Mouse (Mus musculus) neural tube, embryonic 15.5 days (tissue): ENCODE data around the gene Derl3. TPM values are rescaled to one million over a fixed set of nuclear protein-coding genes. Genes with fewer than 3 reads are reported as not detected.
A peak's percentile ranks its signal among the peaks of the same experiment; 100 is the strongest.
"Not testable (repeated sequence)": the region's sequence is repeated elsewhere in the genome, so short reads cannot be mapped to it uniquely, and the experiment has no call there.

Experiments
- ATAC-seq: fragments of 200-750 bp; cut with Nextera tagmentation; 2 replicates; pipeline ENCODE4 v1.8.0; 2017; ENCODE audit warnings: mild to moderate bottlenecking, moderate TSS enrichment, moderate library complexity; ENCODE audit not compliant: low FRiP score
- H3K27ac ChIP-seq: fragments of 300-500 bp; sonication (generic); replicated peaks from 2 replicates; pipeline ENCODE4 v1.5.1; 2015; ENCODE audit warnings: mild to moderate bottlenecking, inconsistent platforms
- H3K27me3 ChIP-seq: fragments of 300-500 bp; sonication (generic); replicated peaks from 2 replicates; pipeline ENCODE4 v1.6.1; 2015; ENCODE audit warnings: inconsistent platforms
- H3K36me3 ChIP-seq: fragments of 300-500 bp; sonication (generic); 2 replicates; pipeline ENCODE4 v1.6.1; 2015; ENCODE audit warnings: inconsistent platforms
- H3K4me1 ChIP-seq: fragments of 300-500 bp; sonication (generic); 2 replicates; pipeline ENCODE4 v1.6.1; 2015; ENCODE audit warnings: inconsistent platforms
- H3K4me2 ChIP-seq: fragments of 300-500 bp; sonication (generic); 2 replicates; pipeline ENCODE4 v1.6.1; 2015; ENCODE audit warnings: inconsistent platforms, mild to moderate bottlenecking, moderate library complexity
- H3K4me3 ChIP-seq: fragments of 300-500 bp; sonication (generic); replicated peaks from 2 replicates; pipeline ENCODE4 v1.5.1; 2015; ENCODE audit warnings: mild to moderate bottlenecking, inconsistent platforms
- H3K9ac ChIP-seq: fragments of 300-500 bp; sonication (generic); replicated peaks from 2 replicates; pipeline ENCODE4 v1.6.1; 2015; ENCODE audit warnings: mild to moderate bottlenecking, inconsistent platforms
- H3K9me3 ChIP-seq: fragments of 300-500 bp; sonication (generic); replicated peaks from 2 replicates; pipeline ENCODE4 v1.6.1; 2016; ENCODE audit warnings: inconsistent platforms
- WGBS: fragments of 180-500 bp; shearing (Covaris S2); methylation state at CpG from one replicate; pipeline ENCODE4 v1.1.7; 2015; ENCODE audit warnings: mixed read lengths; 5-methylcytosine and 5-hydroxymethylcytosine counted together
- polyA plus RNA-seq: library from polyadenylated mRNA; unstranded; fragments of >200 nt; fragmentation: Nextera tagmentation; extraction: Ambion mirVana; gene quantifications from 2 replicates; pipeline ENCODE4 v1.2.1, GENCODE M21; 2015

Gene Derl3
- polyA plus RNA-seq, 1 experiment from 2014 or later, result 1.2 TPM

DNA sequence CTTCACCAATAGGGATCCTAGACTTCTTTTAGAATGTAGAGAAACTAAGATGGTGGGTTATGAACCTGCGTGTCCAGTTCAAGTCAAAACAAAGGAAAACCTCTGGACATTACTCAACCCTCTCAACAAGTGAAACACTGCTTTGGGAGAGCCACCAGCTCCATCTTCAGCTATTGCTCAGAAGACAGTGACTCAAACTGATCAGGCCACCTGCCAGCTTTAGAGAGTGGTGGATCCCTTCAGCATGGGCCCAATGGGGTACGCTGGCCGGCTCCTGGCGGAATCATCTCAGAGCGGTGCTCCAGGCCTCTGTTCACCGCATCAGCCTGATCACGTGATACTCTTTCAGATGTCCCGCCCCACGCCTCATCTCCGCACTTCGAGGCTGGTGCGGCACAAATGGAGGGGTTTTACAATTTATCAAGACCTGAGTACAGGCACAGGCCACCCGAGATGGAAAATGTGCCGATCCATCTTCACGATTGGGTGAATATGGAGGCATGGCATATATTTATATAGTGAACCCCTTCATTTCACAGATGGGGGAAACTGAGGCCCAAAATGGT lies 37.7 kb upstream of the Derl3 start:
- no peak overlapping the region for H3K4me2 ChIP-seq
- H3K27me3 ChIP-seq, result no peaks in the 10 kb centered on the region
- H3K4me3 ChIP-seq, result no peak overlapping the region
- H3K27ac ChIP-seq, result no peak overlapping the region
- no peak overlapping the region for H3K9ac ChIP-seq
- ATAC-seq, result no peak
- peaks cover 8% of the 10 kb centered on the region; the same call in 1 of the 2 replicates for H3K36me3 ChIP-seq
- no peaks in the 10 kb centered on the region for H3K9me3 ChIP-seq
- H3K4me1 ChIP-seq, result peaks cover 32% of the 10 kb centered on the region
- WGBS, result 89% methylated on average over 15 of the region's 15 CpGs

GRCm38 (mm10) chr10:75856155-75856907 lies 36.9 kb upstream of the Derl3 start:
- WGBS, result 89% methylated on average over 11 of the region's 11 CpGs

DNA sequence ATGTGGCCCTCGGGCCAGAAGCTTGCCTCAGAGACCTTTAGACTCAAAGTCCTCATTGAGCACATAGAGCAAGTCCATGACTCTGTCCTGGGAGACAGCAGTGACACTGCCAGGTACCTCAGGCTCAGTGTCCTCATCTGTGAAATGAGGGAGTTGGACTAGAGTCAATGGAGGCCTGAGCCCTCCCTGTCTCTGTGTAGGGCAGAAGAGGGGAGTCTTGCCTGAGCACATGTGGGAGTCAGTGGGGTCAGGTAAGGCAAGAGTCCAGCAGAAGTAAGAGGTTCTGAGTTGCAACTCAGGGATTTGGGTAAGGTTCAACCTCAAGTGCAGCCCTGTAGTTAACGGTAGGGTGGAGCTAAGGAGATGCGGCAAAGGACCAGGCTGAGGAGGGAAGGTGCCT lies 36.2 kb upstream of the Derl3 start:
- 86% methylated on average over 3 of the region's 3 CpGs for WGBS

More at GRCm38 (mm10) chr10:75856155-75856907, 36.9 kb upstream of the Derl3 start:
- Histone ChIP-seq H3K4me1 (peaks cover 33% of the 10 kb centered on the region), H3K27me3 (no peaks in the 10 kb centered on the region), H3K9me3 (no peaks in the 10 kb centered on the region), H3K4me3 (no peak overlapping the region), H3K9ac (no peak overlapping the region), H3K4me2 (no peak overlapping the region), H3K36me3 (peaks cover 8% of the 10 kb centered on the region; the same call in 1 of the 2 replicates), H3K27ac (no peak overlapping the region)
- ATAC-seq, result no peak

DNA sequence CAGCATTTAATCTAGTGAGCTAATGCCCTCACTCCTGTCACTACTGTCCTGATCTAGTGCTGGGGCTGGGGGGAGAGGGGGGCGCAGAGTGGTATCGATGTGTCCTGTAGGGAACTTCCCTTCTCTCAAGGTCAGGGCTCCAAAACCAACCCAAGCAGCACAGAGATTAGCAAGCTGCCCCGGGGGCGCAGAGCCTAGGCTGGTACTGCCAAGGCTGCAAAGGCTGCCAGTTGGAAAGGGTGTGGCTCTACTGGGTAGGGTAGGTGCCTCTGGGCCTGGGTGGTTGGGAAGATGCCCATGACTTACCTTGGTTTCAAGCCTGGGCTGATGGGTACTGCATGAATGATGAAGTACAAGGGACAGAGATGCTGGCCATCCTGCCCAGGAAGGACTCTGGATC lies 35.6 kb upstream of the Derl3 start:
- Histone ChIP-seq H3K4me2 (no peak overlapping the region), H3K27ac (no peak overlapping the region), H3K4me1 (peaks cover 30% of the 10 kb centered on the region), H3K9me3 (no peaks in the 10 kb centered on the region), H3K4me3 (no peak overlapping the region), H3K27me3 (no peaks in the 10 kb centered on the region), H3K9ac (no peak overlapping the region), H3K36me3 (peaks cover 8% of the 10 kb centered on the region; the same call in 1 of the 2 replicates)
- 99% methylated on average over 4 of the region's 4 CpGs for WGBS
- no peak for ATAC-seq

More for the DNA sequence above, 36.2 kb upstream of the Derl3 start:
- Histone ChIP-seq H3K27me3 (no peaks in the 10 kb centered on the region), H3K4me3 (no peak overlapping the region), H3K9me3 (no peaks in the 10 kb centered on the region), H3K27ac (no peak overlapping the region), H3K4me2 (no peak overlapping the region), H3K9ac (no peak overlapping the region), H3K36me3 (peaks cover 8% of the 10 kb centered on the region; the same call in 1 of the 2 replicates), H3K4me1 (peaks cover 30% of the 10 kb centered on the region)
- no peak for ATAC-seq

- Histone ChIP-seq H3K27me3 (no peaks in the 10 kb centered on the region), H3K9me3 (no peaks in the 10 kb centered on the region), H3K4me3 (peak overlapping the region; percentile 72), H3K27ac (peak overlapping the region; percentile 97), H3K36me3 (peaks cover 8% of the 10 kb centered on the region; the same call in 1 of the 2 replicates), H3K4me1 (peaks cover 30% of the 10 kb centered on the region), H3K4me2 (peak overlapping the region; percentile 72), H3K9ac (peak overlapping the region; percentile 94)
- ATAC-seq, result peak; percentile 84
- 2% methylated on average over 26 of the region's 27 CpGs for WGBS
Observed at GRCm38 (mm10) chr10:75859107-75859746, 34.0 kb upstream of the Derl3 start.

DNA sequence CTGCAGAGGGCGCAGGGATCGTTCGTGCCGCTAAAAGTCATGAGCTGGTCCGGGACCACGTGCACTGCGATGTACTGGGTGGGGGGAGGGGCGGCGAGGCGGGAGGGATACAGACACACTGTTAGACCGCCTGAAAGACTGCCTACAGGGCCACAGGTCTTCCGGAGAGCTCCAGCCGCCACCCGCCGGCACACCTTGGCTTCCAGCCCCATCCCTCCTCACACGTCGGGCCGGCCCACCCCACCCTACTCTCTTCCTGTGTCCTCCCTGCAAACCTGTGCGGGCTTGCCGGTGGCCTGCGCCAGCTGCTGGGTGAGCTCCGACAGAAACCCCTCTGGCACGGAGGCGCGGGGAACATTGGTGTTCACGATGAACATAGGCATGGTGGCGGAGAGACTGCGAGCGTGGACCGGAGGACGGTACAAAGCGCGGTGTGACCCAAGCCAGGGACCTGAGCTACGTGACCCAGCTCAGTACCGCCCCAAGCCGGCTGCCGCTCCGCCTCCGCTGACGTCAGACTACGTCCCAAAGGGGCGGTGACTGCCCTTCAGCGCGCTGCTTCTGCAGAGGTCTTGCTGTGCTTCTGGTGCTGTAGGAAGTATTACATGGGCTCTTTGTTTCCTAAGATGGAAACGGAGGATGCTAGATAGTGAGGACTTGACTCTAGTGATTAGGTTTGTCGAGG lies 33.3 kb upstream of the Derl3 start, which contains the start of gene Mif:
Mif (minus strand) TSS at position 455 of the 685 bp plus-strand sequence.
- peaks cover 30% of the 10 kb centered on the region for H3K4me1 ChIP-seq
- H3K9ac ChIP-seq, result peak within 1 kb of the TSS; percentile 94
- H3K4me3 ChIP-seq, result peak within 1 kb of the TSS; percentile 72
- not testable (repeated sequence) for H3K36me3 ChIP-seq, H3K9me3 ChIP-seq, H3K27me3 ChIP-seq
- WGBS, result under 1% methylated on average over 45 of the region's 46 CpGs
- ATAC-seq, result peak; percentile 95
- H3K4me2 ChIP-seq, result peak within 1 kb of the TSS; percentile 72
- H3K27ac ChIP-seq, result peak within 1 kb of the TSS; percentile 97

GRCm38 (mm10) chr10:75860746-75861145 lies 32.5 kb upstream of the Derl3 start:
- ATAC-seq, result no peak
- no peak overlapping the region for H3K9ac ChIP-seq
- peaks cover 8% of the 10 kb centered on the region; the same call in 1 of the 2 replicates for H3K36me3 ChIP-seq
- H3K9me3 ChIP-seq, result no peaks in the 10 kb centered on the region
- H3K4me1 ChIP-seq, result peaks cover 30% of the 10 kb centered on the region
- peak overlapping the region; percentile 72 for H3K4me2 ChIP-seq
- no peak overlapping the region for H3K4me3 ChIP-seq
- 30% methylated on average over 7 of the region's 7 CpGs for WGBS
- H3K27ac ChIP-seq, result peak overlapping the region; percentile 97
- no peaks in the 10 kb centered on the region for H3K27me3 ChIP-seq

GRCm38 (mm10) chr10:75861587-75861986 lies 31.6 kb upstream of the Derl3 start:
- H3K4me1 ChIP-seq, result peaks cover 30% of the 10 kb centered on the region
- peaks cover 8% of the 10 kb centered on the region; the same call in 1 of the 2 replicates for H3K36me3 ChIP-seq
- 64% methylated on average over 5 of the region's 5 CpGs for WGBS
- ATAC-seq, result no peak
- no peak overlapping the region for H3K4me3 ChIP-seq
- no peaks in the 10 kb centered on the region for H3K27me3 ChIP-seq
- no peak overlapping the region for H3K9ac ChIP-seq
- H3K27ac ChIP-seq, result no peak overlapping the region
- H3K9me3 ChIP-seq, result no peaks in the 10 kb centered on the region
- no peak overlapping the region for H3K4me2 ChIP-seq

- no peaks in the 10 kb centered on the region for H3K27me3 ChIP-seq
- H3K4me1 ChIP-seq, result peaks cover 15% of the 10 kb centered on the region
- no peaks in the 10 kb centered on the region for H3K9me3 ChIP-seq
- 38% methylated on average over 10 of the region's 10 CpGs for WGBS
- peak overlapping the region; percentile 63 for H3K4me2 ChIP-seq
- H3K36me3 ChIP-seq, result no peaks in the 10 kb centered on the region
- H3K4me3 ChIP-seq, result peak overlapping the region; percentile 40
- peak overlapping the region; percentile 48 for H3K9ac ChIP-seq
- H3K27ac ChIP-seq, result peak overlapping the region; percentile 86
- 0 out of 2 replicates have a peak, but pooled peaks have one; percentile 7 for ATAC-seq
Observed at GRCm38 (mm10) chr10:75872025-75872914, 20.9 kb upstream of the Derl3 start.

- Histone ChIP-seq H3K4me1 (peaks cover 15% of the 10 kb centered on the region), H3K9ac (peak overlapping the region; percentile 48), H3K36me3 (no peaks in the 10 kb centered on the region), H3K9me3 (no peaks in the 10 kb centered on the region), H3K27ac (peak overlapping the region; percentile 86), H3K4me3 (peak overlapping the region; percentile 40), H3K4me2 (peak overlapping the region; percentile 63), H3K27me3 (no peaks in the 10 kb centered on the region)
- 1% methylated on average over 11 of the region's 11 CpGs for WGBS
- peak; percentile 97 for ATAC-seq
Observed at GRCm38 (mm10) chr10:75872915-75873542, 20.2 kb upstream of the Derl3 start.
